Mouse (Mus musculus): ENCODE results near the gene Smtn.

DNA sequence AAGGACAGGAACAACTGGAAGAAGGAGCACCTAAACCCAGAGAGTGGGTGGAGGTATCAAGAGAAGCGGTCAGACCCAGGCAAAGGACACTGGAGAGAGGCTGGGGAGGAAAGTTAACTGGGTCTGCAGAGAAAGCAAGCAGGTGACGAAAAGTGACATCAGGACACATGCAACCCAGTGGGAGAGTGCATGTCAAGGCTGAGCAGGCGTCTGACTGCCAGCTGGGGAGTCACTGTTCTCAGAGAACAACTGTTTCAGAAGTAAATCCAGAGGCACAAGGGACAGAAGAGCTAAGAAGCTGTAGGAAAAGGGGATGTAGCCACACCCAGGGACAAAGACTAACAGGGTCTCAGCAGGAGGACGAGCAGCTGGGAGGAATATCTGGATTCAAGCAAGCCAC lies 14.9 kb downstream of the Smtn start:
- TF ChIP-seq POLR2A (IDR thresholded peaks at IDR 0.05; ENCODE audit: low read depth, low read length) (no peak), CTCF (IDR thresholded peaks at IDR 0.05; ENCODE audit: extremely low read depth, insufficient read length, insufficient replicate concordance, low read depth, low read length) (no peak)
